Mouse (Mus musculus) liver, adult 2 months (tissue): ENCODE measurements around the gene Nsun2. TPM values are rescaled to one million over a fixed set of nuclear protein-coding genes. Genes with fewer than 3 reads are reported as not detected.

Experiments used
- DNase-seq: peaks from one replicate; pipeline ENCODE4 v3.0.0-alpha.2; 2011; ENCODE audit warnings: low read depth, low spot score; ENCODE audit errors: extremely low read depth
- H3K27ac ChIP-seq: fragments of 200-500 bp; replicated peaks from 2 replicates; pipeline ENCODE4 v1.5.1; 2012; ENCODE audit warnings: low read depth, mild to moderate bottlenecking, control low read depth, inconsistent platforms, low read length; ENCODE audit not compliant: insufficient read depth
- H3K27me3 ChIP-seq: fragments of 200-500 bp; 2 replicates; pipeline ENCODE4 v1.6.1; 2012; ENCODE audit warnings: mild to moderate bottlenecking, moderate library complexity, low read length, inconsistent platforms; ENCODE audit not compliant: control insufficient read depth, insufficient read depth
- H3K36me3 ChIP-seq: fragments of 200-500 bp; 2 replicates; pipeline ENCODE4 v1.6.1; 2012; ENCODE audit warnings: low read length, inconsistent platforms; ENCODE audit not compliant: control insufficient read depth, insufficient read depth
- H3K4me1 ChIP-seq: fragments of 200-500 bp; 2 replicates; pipeline ENCODE4 v1.6.1; 2011; ENCODE audit warnings: low read length; ENCODE audit not compliant: control insufficient read depth, insufficient read depth
- H3K4me3 ChIP-seq: fragments of 200-500 bp; 2 replicates; pipeline ENCODE4 v1.5.1; 2011; ENCODE audit warnings: low read depth, mild to moderate bottlenecking, control low read depth, low read length, moderate library complexity; ENCODE audit not compliant: insufficient read depth
- H3K79me2 ChIP-seq: fragments of 200-500 bp; 2 replicates; pipeline ENCODE4 v1.6.1; 2012; ENCODE audit warnings: inconsistent platforms, mild to moderate bottlenecking, low read length, moderate library complexity; ENCODE audit not compliant: control insufficient read depth, insufficient read depth
- H3K9ac ChIP-seq: fragments of 200-500 bp; 2 replicates; pipeline ENCODE4 v1.6.1; 2012; ENCODE audit warnings: low read depth, mild to moderate bottlenecking, control low read depth, inconsistent platforms, low read length
- CTCF ChIP-seq: fragments of 200-500 bp; IDR thresholded peaks from 2 replicates; pipeline ENCODE4 v1.5.1; 2011; ENCODE audit warnings: low read depth, low read length, control low read depth
- POLR2A ChIP-seq: fragments of 200-500 bp; IDR thresholded peaks from 2 replicates; pipeline ENCODE4 v1.6.1; 2011; ENCODE audit warnings: low read length, control low read depth; ENCODE audit not compliant: insufficient read depth; ENCODE audit errors: extremely low read depth
- WGBS: fragments of 180-500 bp; shearing (Covaris S2); methylation state at CpG from one replicate; pipeline ENCODE4 v1.1.7; 2018; 5-methylcytosine and 5-hydroxymethylcytosine counted together
- polyA plus RNA-seq: library from polyadenylated mRNA; depleted of rRNA; stranded (reverse); fragments of >200 nt; gene quantifications from 2 replicates; pipeline ENCODE4 v1.2.3, GENCODE M21; 2012
- total RNA-seq: library from RNA; depleted of rRNA; stranded (reverse); fragments of >200 nt; gene quantifications from 2 replicates; pipeline ENCODE4 v1.2.3, GENCODE M21; 2014

Nsun2 gene
- total and polyA plus RNA-seq, 2 experiments, result 48.3 to 74.1 TPM

GRCm38 (mm10) chr13:69585828-69586227 lies 52.3 kb downstream of the Nsun2 start:
- Histone ChIP-seq H3K4me1 (peaks cover 14% of the 10 kb centered on the region), H3K27ac (no peak overlapping the region), H3K79me2 (no peaks in the 10 kb centered on the region), H3K27me3 (no peaks in the 10 kb centered on the region), H3K36me3 (peaks cover 5% of the 10 kb centered on the region; the same call in 1 of the 2 replicates), H3K9ac (no peak overlapping the region), H3K4me3 (no peak overlapping the region)
- no peak for TF ChIP-seq POLR2A
- TF ChIP-seq CTCF, result no peak
- no peak for DNase-seq
- 62% methylated on average over 6 of the region's 6 CpGs for WGBS

DNA sequence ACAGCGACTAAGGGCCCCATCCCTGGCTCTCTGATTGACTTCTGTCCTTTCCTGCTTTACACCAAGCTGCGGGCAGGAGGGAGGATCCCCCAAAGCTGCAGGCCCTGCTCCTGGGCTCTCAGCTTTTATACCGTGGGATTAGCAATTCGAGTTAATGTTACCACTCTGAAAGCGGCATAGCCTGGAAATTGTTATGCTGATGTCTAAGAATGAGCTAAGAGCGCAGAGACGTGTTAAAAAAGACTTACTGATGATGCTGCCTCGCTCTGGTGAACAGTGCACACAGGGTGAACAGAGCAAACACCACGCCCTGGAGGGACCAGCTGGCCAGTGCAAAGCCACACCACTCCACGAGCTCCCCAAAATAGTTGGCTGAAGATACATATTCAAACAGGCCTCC lies 52.8 kb downstream of the Nsun2 start:
- no peaks in the 10 kb centered on the region for H3K79me2 ChIP-seq
- 92% methylated on average over 10 of the region's 10 CpGs for WGBS
- peaks cover 5% of the 10 kb centered on the region; the same call in 1 of the 2 replicates for H3K36me3 ChIP-seq
- H3K27me3 ChIP-seq, result no peaks in the 10 kb centered on the region
- H3K27ac ChIP-seq, result no peak overlapping the region
- no peak overlapping the region for H3K4me3 ChIP-seq
- peaks cover 14% of the 10 kb centered on the region for H3K4me1 ChIP-seq
- H3K9ac ChIP-seq, result no peak overlapping the region
- DNase-seq, result no peak
- no peak for TF ChIP-seq POLR2A
- no peak for TF ChIP-seq CTCF

GRCm38 (mm10) chr13:69587849-69588248 lies 54.3 kb downstream of the Nsun2 start:
- DNase-seq, result no peak
- TF ChIP-seq POLR2A (no peak), CTCF (no peak)
- no peak overlapping the region for H3K27ac ChIP-seq
- H3K9ac ChIP-seq, result no peak overlapping the region
- peaks cover 7% of the 10 kb centered on the region; the same call in 1 of the 2 replicates for H3K36me3 ChIP-seq
- peaks cover 9% of the 10 kb centered on the region for H3K4me1 ChIP-seq
- H3K27me3 ChIP-seq, result no peaks in the 10 kb centered on the region
- 47% methylated on average over 3 of the region's 3 CpGs for WGBS
- no peaks in the 10 kb centered on the region for H3K79me2 ChIP-seq
- H3K4me3 ChIP-seq, result no peak overlapping the region

DNA sequence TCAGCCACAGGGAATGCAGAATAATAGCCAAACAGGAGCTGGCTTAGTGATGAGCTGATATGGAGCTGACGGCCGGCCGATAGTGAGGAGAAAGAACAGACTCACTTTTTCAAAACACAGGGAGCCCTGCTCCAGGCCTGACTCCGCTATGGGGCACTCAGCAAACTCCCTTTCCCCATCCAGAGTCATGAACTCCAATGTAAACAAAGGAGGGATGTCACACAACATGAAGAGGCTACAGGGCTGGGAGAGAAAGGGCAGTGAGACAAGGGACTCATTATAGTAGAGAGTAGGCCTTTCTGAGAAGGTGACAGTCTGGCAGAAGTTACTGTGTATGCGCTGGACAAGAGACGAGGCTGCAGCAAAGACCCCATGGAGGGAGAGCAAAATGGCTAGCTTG lies 54.7 kb downstream of the Nsun2 start:
- Histone ChIP-seq H3K4me3 (no peak overlapping the region), H3K79me2 (no peaks in the 10 kb centered on the region), H3K27me3 (no peaks in the 10 kb centered on the region), H3K27ac (no peak overlapping the region), H3K4me1 (peaks cover 5% of the 10 kb centered on the region; the same call in 1 of the 2 replicates), H3K36me3 (peaks cover 7% of the 10 kb centered on the region; the same call in 1 of the 2 replicates), H3K9ac (no peak overlapping the region)
- DNase-seq, result peak; percentile 55
- WGBS, result 57% methylated on average over 6 of the region's 6 CpGs
- TF ChIP-seq CTCF (no peak), POLR2A (no peak)

DNA sequence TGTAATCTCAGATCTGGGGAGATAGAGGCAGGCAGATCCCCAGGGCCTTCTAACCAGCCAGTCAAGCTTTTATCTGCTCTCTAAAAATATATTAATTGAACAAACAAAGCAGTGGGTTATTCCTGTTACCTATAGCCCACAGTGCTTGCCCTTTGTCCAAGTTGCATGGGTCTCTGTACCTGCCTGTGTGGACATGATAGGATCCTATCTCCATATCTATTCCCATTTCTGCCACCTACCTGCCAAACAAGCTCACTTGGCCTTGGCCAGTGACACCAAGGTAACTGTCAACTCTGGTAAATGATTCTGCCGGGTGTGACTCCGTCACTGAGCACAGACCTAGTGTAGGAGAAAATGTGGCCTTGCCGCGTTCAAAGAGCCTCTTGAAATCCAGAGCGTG lies 57.8 kb downstream of the Nsun2 start:
- Histone ChIP-seq H3K79me2 (no peaks in the 10 kb centered on the region), H3K27me3 (no peaks in the 10 kb centered on the region), H3K4me1 (peaks cover 5% of the 10 kb centered on the region; the same call in 1 of the 2 replicates), H3K4me3 (no peak overlapping the region), H3K27ac (no peak overlapping the region), H3K36me3 (peaks cover 11% of the 10 kb centered on the region; the same call in 1 of the 2 replicates), H3K9ac (no peak overlapping the region)
- 72% methylated on average over 5 of the region's 5 CpGs for WGBS
- peak; percentile 66 for DNase-seq
- TF ChIP-seq CTCF (no peak), POLR2A (no peak)

GRCm38 (mm10) chr13:69592226-69592625 lies 58.7 kb downstream of the Nsun2 start:
- 94% methylated on average over 8 of the region's 8 CpGs for WGBS
- peaks cover 9% of the 10 kb centered on the region for H3K36me3 ChIP-seq
- no peak for DNase-seq
- TF ChIP-seq CTCF (no peak), POLR2A (no peak)
- no peak overlapping the region for H3K27ac ChIP-seq
- no peak overlapping the region for H3K9ac ChIP-seq
- H3K79me2 ChIP-seq, result no peaks in the 10 kb centered on the region
- H3K27me3 ChIP-seq, result no peaks in the 10 kb centered on the region
- H3K4me3 ChIP-seq, result no peak overlapping the region
- peaks cover 5% of the 10 kb centered on the region; the same call in 1 of the 2 replicates for H3K4me1 ChIP-seq
